Comparison of ENCODE assay signal across 25 mouse cellular contexts in the genomic region with DNA sequence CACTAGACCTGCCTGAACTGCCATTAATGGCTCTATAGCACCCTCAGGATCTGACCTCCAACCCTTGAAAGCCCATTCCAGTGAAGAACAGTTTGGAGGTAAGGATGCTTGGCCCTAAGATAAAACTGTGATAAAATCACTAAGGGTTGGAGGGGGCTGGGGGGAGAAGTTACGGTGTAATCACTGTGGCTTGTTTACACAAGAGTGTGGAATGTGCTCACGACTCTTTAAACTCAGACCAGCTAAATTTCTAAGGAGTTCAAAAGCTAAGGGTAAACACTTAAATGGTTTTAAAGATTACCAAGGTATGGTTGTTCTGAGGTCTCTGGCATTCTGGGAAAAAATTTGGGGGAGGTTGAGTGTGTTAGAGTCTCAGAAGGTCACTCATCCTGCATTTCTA. TPM values are rescaled to one million over a fixed set of nuclear protein-coding genes. Genes with fewer than 3 reads are reported as not detected.
A peak's percentile ranks its signal among the peaks of the same experiment; 100 is the strongest.
DNase-seq lines count a peak whose midpoint lies in the region; ATAC-seq and TF ChIP-seq lines count a peak whose summit lies in the region.
"Had no signal": no experiment of that assay in that cellular context is flagged by ENCODE, and none has a peak within 500 bp of the region (broad histone marks: within the 10 kb centered on the region; RNA-seq: fewer than 3 reads in every experiment).

No protein-coding gene starts in this region.

- intact Hi-C loops in heart, postnatal 10 days (cut with DNase I), result no loop called here

- no peak for TF ChIP-seq CTCF in lung, adult 2 months (IDR thresholded peaks at IDR 0.05; ENCODE audit: insufficient read depth, low read length)
- TF ChIP-seq CTCF in thymus, adult 2 months (IDR thresholded peaks at IDR 0.05; ENCODE audit: borderline replicate concordance, control insufficient read depth, extremely low read depth, insufficient read depth, low read length, poor library complexity), result no peak

- TF ChIP-seq POLR2A in lung, adult 2 months (IDR thresholded peaks at IDR 0.05; ENCODE audit: borderline replicate concordance, extremely low read depth, low read depth, low read length), result no peak
- no peak for TF ChIP-seq POLR2A in thymus, adult 2 months (IDR thresholded peaks at IDR 0.05; ENCODE audit: control insufficient read depth, extremely low read depth, insufficient read depth, low read length, poor library complexity)

- DNase-seq in lung, adult 2 months, result peak; percentile 45
- peak; percentile 28 for DNase-seq in lung, postnatal 14 days
- peak; percentile 31 to 46 for DNase-seq in lung, postnatal 4 days
- DNase-seq in frontal cortex, postnatal 14 days (ENCODE audit: low spot score in 2 of 2), result no peak
- DNase-seq in thymus, adult 2 months, result no peak
- no peak for DNase-seq in heart, postnatal 10 days
- DNase-seq in ovary, postnatal 10 days (ENCODE audit: low spot score), result no peak
- DNase-seq: adrenal gland, postnatal 10 days; adrenal gland, postnatal 36 days; B cell, adult 2 months; cerebellum, adult 18-20 months; cerebellum, adult 9-11 months; cerebellum, postnatal 25 days; gastrocnemius, postnatal 10 days; heart, postnatal 4 days had no signal

- H3K9me3 ChIP-seq in lung, embryonic 16.5 days (ENCODE audit: control insufficient read depth, low read length), result no peaks in the 10 kb centered on the region; the same call in 1 of the 2 replicates
- H3K9me3 ChIP-seq: embryonic facial prominence, embryonic 12.5 days; embryonic facial prominence, embryonic 15.5 days; G1E had no signal

- peak overlapping the region; percentile 71 for H3K27ac ChIP-seq in lung, embryonic 16.5 days (ENCODE audit: low read length)
- H3K27ac ChIP-seq in thymus, adult 2 months (ENCODE audit: control insufficient read depth, insufficient read depth, low read length), result no peak overlapping the region
- H3K27ac ChIP-seq: embryonic facial prominence, embryonic 12.5 days; embryonic facial prominence, embryonic 15.5 days; hindbrain, embryonic 14.5 days; hindbrain, postnatal 0 days had no signal

- H3K36me3 ChIP-seq in lung, embryonic 16.5 days (ENCODE audit: control insufficient read depth, insufficient read depth, low read length), result no peaks in the 10 kb centered on the region
- H3K36me3 ChIP-seq in thymus, adult 2 months (ENCODE audit: control insufficient read depth, insufficient read depth, low read length), result no peaks in the 10 kb centered on the region
- H3K36me3 ChIP-seq: embryonic facial prominence, embryonic 12.5 days; embryonic facial prominence, embryonic 15.5 days; G1E had no signal

- H3K4me1 ChIP-seq in lung, adult 2 months (ENCODE audit: control insufficient read depth, insufficient read depth, low read length), result no peaks in the 10 kb centered on the region; the same call in 1 of the 2 replicates
- H3K4me1 ChIP-seq in lung, embryonic 16.5 days (replicated peaks; ENCODE audit: control insufficient read depth, insufficient read depth, low read length), result peaks cover 5% of the 10 kb centered on the region; the same call in 1 of the 2 replicates
- H3K4me1 ChIP-seq in thymus, adult 2 months (replicated peaks; ENCODE audit: control insufficient read depth, insufficient read depth, low read length), result no peaks in the 10 kb centered on the region
- H3K4me1 ChIP-seq: embryonic facial prominence, embryonic 12.5 days; embryonic facial prominence, embryonic 15.5 days had no signal

- no peak overlapping the region for H3K4me3 ChIP-seq in lung, adult 2 months (replicated peaks; ENCODE audit: extremely low read depth, low read depth, low read length)
- H3K4me3 ChIP-seq in lung, embryonic 16.5 days (ENCODE audit: low read length), result no peak overlapping the region
- H3K4me3 ChIP-seq in thymus, adult 2 months (ENCODE audit: control insufficient read depth, insufficient read depth, low read length), result no peak overlapping the region
- H3K4me3 ChIP-seq: embryonic facial prominence, embryonic 12.5 days; embryonic facial prominence, embryonic 15.5 days had no signal

- H3K27me3 ChIP-seq in lung, embryonic 16.5 days (ENCODE audit: control insufficient read depth, insufficient read depth, low read depth, low read length), result no peaks in the 10 kb centered on the region
- H3K27me3 ChIP-seq in thymus, adult 2 months (ENCODE audit: control insufficient read depth, insufficient read depth, low read length), result no peaks in the 10 kb centered on the region
- H3K27me3 ChIP-seq: CH12.LX; embryonic facial prominence, embryonic 12.5 days; embryonic facial prominence, embryonic 15.5 days; Patski had no signal

- H3K4me2 ChIP-seq in lung, embryonic 16.5 days (ENCODE audit: low read depth, low read length), result no peak overlapping the region
- H3K4me2 ChIP-seq: embryonic facial prominence, embryonic 12.5 days; embryonic facial prominence, embryonic 15.5 days; heart, embryonic 11.5 days; hindbrain, embryonic 14.5 days had no signal

- H3K9ac ChIP-seq in lung, embryonic 16.5 days (ENCODE audit: low read length), result no peak overlapping the region
- H3K9ac ChIP-seq: embryonic facial prominence, embryonic 12.5 days; embryonic facial prominence, embryonic 15.5 days; hindbrain, embryonic 14.5 days had no signal

- peak; percentile 95 for ATAC-seq in lung, embryonic 16.5 days (ENCODE audit: low read depth)
- ATAC-seq: forebrain, embryonic 14.5 days; hindbrain, postnatal 0 days; Patski had no signal

- WGBS in lung, adult 2 months, result 19% methylated on average over 2 of the region's 2 CpGs
- 4% methylated on average over 2 of the region's 2 CpGs for WGBS in lung, embryonic 16.5 days
- 81% methylated on average over 2 of the region's 2 CpGs for WGBS in thymus, adult 2 months

RNA-seq across cellular contexts. Expression of a gene that starts 7.5 kb away (rescaled TPM):
- polyA plus RNA-seq in lung, adult 2 months (2012; rRNA removed), result 25.4 and 36.5 TPM in 2 replicates
- 88.7 and 91.8 TPM in 2 replicates for polyA plus RNA-seq in lung, embryonic 16.5 days (2015; fragmentation: Nextera tagmentation; extraction: Ambion mirVana)
- 60.9 and 64.3 TPM in 2 replicates for polyA plus RNA-seq in thymus, adult 2 months (2012; rRNA removed)
- total RNA-seq in heart, postnatal 10 days (2021), result 10 to 100 TPM; 26.3 to 26.7 TPM

Comparison
In these comparisons a context has a peak if more than half of its experiments do, and no peak if none do; other contexts are left out.
1. DNase-seq: peak in lung, adult 2 months (single experiment), lung, postnatal 14 days (single experiment) and lung, postnatal 4 days (2 of 2); none in frontal cortex, postnatal 14 days (0 of 2), thymus, adult 2 months (single experiment), heart, postnatal 10 days (0 of 2) and ovary, postnatal 10 days (single experiment).